Mouse (Mus musculus): ENCODE data around the gene Zfp839.

DNA sequence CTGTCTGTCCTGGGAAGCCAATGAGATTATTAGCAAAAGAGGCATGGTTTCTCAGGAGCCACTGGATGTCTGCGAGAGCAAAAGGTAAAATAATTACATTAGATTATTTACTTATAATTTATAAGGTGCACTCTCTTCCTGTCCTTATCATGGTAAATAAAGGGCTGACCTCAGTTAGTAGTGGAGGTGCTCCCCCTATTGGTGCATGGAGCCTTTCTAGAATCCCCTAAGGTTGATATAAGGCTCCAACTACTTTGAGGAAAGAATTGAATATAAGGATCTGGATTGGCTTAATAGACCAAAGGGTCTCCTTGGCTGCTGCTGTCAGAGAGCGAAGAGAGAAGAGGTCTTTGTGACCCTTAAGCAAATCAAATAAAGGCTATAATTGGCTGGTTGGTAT is 53.5 kb downstream of the Zfp839 start:
- TF ChIP-seq CTCF (IDR thresholded peaks at IDR 0.05; ENCODE audit: low read depth, low read length) = peak; percentile 17; the same call in 1 of the 2 replicates
- no peak for TF ChIP-seq POLR2A (IDR thresholded peaks at IDR 0.05; ENCODE audit: extremely low read depth, insufficient read depth, low read length)
